Mouse (Mus musculus) embryonic facial prominence, embryonic 11.5 days (tissue): ENCODE results near the gene Guca2a. TPM values are rescaled to one million over a fixed set of nuclear protein-coding genes. Genes with fewer than 3 reads are reported as not detected.

Source experiments
- ATAC-seq: fragments of 200-750 bp; cut with Nextera tagmentation; replicated peaks from 2 replicates; pipeline ENCODE4 v1.8.0; 2017; ENCODE audit warnings: low read depth; ENCODE audit not compliant: insufficient number of reproducible peaks, low FRiP score, low TSS enrichment
- DNase-seq: peaks from one replicate; pipeline ENCODE4 v3.0.0-alpha.2; 2015; ENCODE audit warnings: low spot score
- H3K27ac ChIP-seq: fragments of 300-500 bp; sonication (generic); replicated peaks from 2 replicates; pipeline ENCODE4 v1.5.1; 2014; ENCODE audit warnings: mild to moderate bottlenecking, low read depth, low read length, control low read depth
- H3K27me3 ChIP-seq: fragments of 300-500 bp; sonication (generic); 2 replicates; pipeline ENCODE4 v1.6.1; 2014; ENCODE audit warnings: mild to moderate bottlenecking, low read length, moderate library complexity, mixed read lengths; ENCODE audit not compliant: control insufficient read depth, insufficient read depth
- H3K36me3 ChIP-seq: fragments of 300-500 bp; sonication (generic); replicated peaks from 2 replicates; pipeline ENCODE4 v1.6.1; 2014; ENCODE audit warnings: low read depth, mild to moderate bottlenecking, low read length, moderate library complexity, mixed read lengths; ENCODE audit not compliant: control insufficient read depth, insufficient read depth
- H3K4me1 ChIP-seq: fragments of 300-500 bp; sonication (generic); 2 replicates; pipeline ENCODE4 v1.6.1; 2014; ENCODE audit warnings: low read length, mixed read lengths; ENCODE audit not compliant: control insufficient read depth, insufficient read depth
- H3K4me2 ChIP-seq: fragments of 300-500 bp; sonication (generic); 2 replicates; pipeline ENCODE4 v1.6.1; 2014; ENCODE audit warnings: low read depth, mild to moderate bottlenecking, control low read depth, low read length, moderate library complexity
- H3K4me3 ChIP-seq: fragments of 300-500 bp; sonication (generic); 2 replicates; pipeline ENCODE4 v1.5.1; 2014; ENCODE audit warnings: low read depth, low read length, control low read depth
- H3K9ac ChIP-seq: fragments of 300-500 bp; sonication (generic); replicated peaks from 2 replicates; pipeline ENCODE4 v1.6.1; 2014; ENCODE audit warnings: mild to moderate bottlenecking, control low read depth, low read length
- H3K9me3 ChIP-seq: fragments of 300-500 bp; sonication (generic); replicated peaks from 2 replicates; pipeline ENCODE4 v1.6.1; 2016; ENCODE audit warnings: mild to moderate bottlenecking, low read length, inconsistent platforms, mixed read lengths; ENCODE audit not compliant: control insufficient read depth
- WGBS: fragments of 180-500 bp; shearing (Covaris S2); extraction: QIAGEN DNeasy Blood & Tissue Kit; methylation state at CpG from one replicate; pipeline ENCODE4 v1.1.7; 2014; 5-methylcytosine and 5-hydroxymethylcytosine counted together
- polyA plus RNA-seq: library from polyadenylated mRNA; unstranded; fragments of >200 nt; fragmentation: Nextera tagmentation; extraction: Ambion mirVana; gene quantifications from 2 replicates; pipeline ENCODE4 v1.2.1, GENCODE M21; 2014

Gene Guca2a
- polyA plus RNA-seq, 1 experiment from 2014 or later = not detected

DNA sequence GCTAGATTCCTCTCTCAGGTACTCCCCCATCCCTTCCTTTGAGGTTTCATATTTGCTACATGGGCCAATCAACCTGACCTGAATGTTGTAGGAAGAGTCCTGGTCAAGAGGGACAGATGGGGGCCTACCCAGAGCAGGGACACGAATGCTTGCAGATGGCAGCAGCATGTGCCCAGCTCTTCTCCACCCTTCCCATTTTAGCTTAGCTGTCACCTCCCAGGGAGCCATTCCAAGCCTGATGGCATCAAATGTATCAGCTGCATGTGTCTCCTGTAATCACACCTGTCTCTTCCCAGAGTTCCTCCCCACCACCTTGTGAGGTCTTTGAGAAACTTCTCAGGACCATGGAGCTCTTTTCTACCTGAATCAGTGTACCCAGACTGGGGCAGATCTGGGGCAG is 19.5 kb downstream of the Guca2a start:
- WGBS = 87% methylated on average over 1 of the region's 1 CpGs
- no peaks in the 10 kb centered on the region for H3K36me3 ChIP-seq
- H3K27ac ChIP-seq = no peak overlapping the region
- no peak overlapping the region for H3K4me2 ChIP-seq
- H3K4me1 ChIP-seq = no peaks in the 10 kb centered on the region
- no peaks in the 10 kb centered on the region for H3K27me3 ChIP-seq
- no peak for ATAC-seq
- DNase-seq = no peak
- H3K4me3 ChIP-seq = no peak overlapping the region
- no peaks in the 10 kb centered on the region for H3K9me3 ChIP-seq
- H3K9ac ChIP-seq = no peak overlapping the region

DNA sequence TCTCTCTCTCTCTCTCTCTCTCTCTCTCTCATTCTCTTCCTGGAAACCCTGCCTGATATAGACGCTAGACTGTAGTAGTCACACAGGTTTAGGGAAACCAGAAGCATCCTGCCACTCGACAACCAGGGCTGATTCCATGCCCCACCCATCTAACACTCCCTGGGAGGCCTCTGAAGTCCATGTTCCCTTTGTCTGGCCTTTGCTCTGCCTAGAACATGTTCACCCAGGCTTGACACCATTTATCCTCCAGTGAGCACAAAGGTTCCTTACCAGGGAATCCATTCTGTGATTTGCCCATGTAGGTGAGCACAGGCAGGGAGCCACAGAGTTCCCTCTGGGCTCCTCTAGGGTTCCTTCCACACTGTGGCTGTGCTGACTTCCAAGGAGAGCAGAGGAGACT is 20.7 kb downstream of the Guca2a start:
- Histone ChIP-seq H3K9me3 (no peaks in the 10 kb centered on the region), H3K4me2 (no peak overlapping the region), H3K27me3 (no peaks in the 10 kb centered on the region), H3K4me1 (no peaks in the 10 kb centered on the region), H3K4me3 (no peak overlapping the region), H3K9ac (no peak overlapping the region), H3K36me3 (no peaks in the 10 kb centered on the region), H3K27ac (no peak overlapping the region)
- WGBS = 57% methylated on average over 2 of the region's 2 CpGs
- DNase-seq (no peak), ATAC-seq (no peak)

GRCm38 (mm10) chr4:119658731-119659130 is 21.2 kb downstream of the Guca2a start, which contains the start of gene Guca2b:
Gene Guca2b, minus strand, starts transcription at chr4:119658954.
- Histone ChIP-seq H3K36me3 (no peaks in the 10 kb centered on the region), H3K9me3 (no peaks in the 10 kb centered on the region), H3K27ac (no peak within 1 kb of the TSS), H3K4me3 (no peak within 1 kb of the TSS), H3K4me1 (no peaks in the 10 kb centered on the region), H3K27me3 (no peaks in the 10 kb centered on the region), H3K4me2 (no peak within 1 kb of the TSS), H3K9ac (no peak within 1 kb of the TSS)
- DNase-seq (no peak), ATAC-seq (no peak)
- WGBS = 83% methylated on average over 4 of the region's 4 CpGs

- no peaks in the 10 kb centered on the region for H3K27me3 ChIP-seq
- H3K4me1 ChIP-seq = no peaks in the 10 kb centered on the region
- WGBS = 85% methylated on average over 8 of the region's 8 CpGs
- no peak overlapping the region for H3K4me3 ChIP-seq
- H3K9me3 ChIP-seq = no peaks in the 10 kb centered on the region
- H3K4me2 ChIP-seq = no peak overlapping the region
- no peaks in the 10 kb centered on the region for H3K36me3 ChIP-seq
- H3K27ac ChIP-seq = no peak overlapping the region
- H3K9ac ChIP-seq = no peak overlapping the region
- DNase-seq (no peak), ATAC-seq (no peak)
Measured at GRCm38 (mm10) chr4:119660007-119660406, 22.5 kb downstream of the Guca2a start.

- DNase-seq (no peak), ATAC-seq (no peak)
- Histone ChIP-seq H3K9ac (no peak overlapping the region), H3K27me3 (no peaks in the 10 kb centered on the region), H3K36me3 (no peaks in the 10 kb centered on the region), H3K27ac (no peak overlapping the region), H3K9me3 (no peaks in the 10 kb centered on the region), H3K4me2 (no peak overlapping the region), H3K4me3 (no peak overlapping the region), H3K4me1 (no peaks in the 10 kb centered on the region)
- WGBS = 80% methylated on average over 4 of the region's 4 CpGs
Measured at GRCm38 (mm10) chr4:119662151-119662550, 24.6 kb downstream of the Guca2a start.

GRCm38 (mm10) chr4:119662976-119663375 is 25.5 kb downstream of the Guca2a start:
- H3K9ac ChIP-seq = no peak overlapping the region; the same call in 1 of the 2 replicates
- H3K27ac ChIP-seq = no peak overlapping the region
- no peak for DNase-seq
- no peak for ATAC-seq
- no peaks in the 10 kb centered on the region for H3K9me3 ChIP-seq
- no peak overlapping the region for H3K4me3 ChIP-seq
- H3K27me3 ChIP-seq = no peaks in the 10 kb centered on the region
- 93% methylated on average over 7 of the region's 7 CpGs for whole genome bisulfite sequencing
- no peak overlapping the region for H3K4me2 ChIP-seq
- H3K36me3 ChIP-seq = no peaks in the 10 kb centered on the region
- no peaks in the 10 kb centered on the region for H3K4me1 ChIP-seq

GRCm38 (mm10) chr4:119663409-119664095 is 26.0 kb downstream of the Guca2a start:
- H3K27me3 ChIP-seq = no peaks in the 10 kb centered on the region
- 92% methylated on average over 14 of the region's 14 CpGs for WGBS
- H3K9me3 ChIP-seq = no peaks in the 10 kb centered on the region
- no peak overlapping the region for H3K4me3 ChIP-seq
- H3K9ac ChIP-seq = no peak overlapping the region
- ATAC-seq (no peak), DNase-seq (no peak)
- no peak overlapping the region for H3K27ac ChIP-seq
- no peak overlapping the region for H3K4me2 ChIP-seq
- no peaks in the 10 kb centered on the region for H3K36me3 ChIP-seq
- H3K4me1 ChIP-seq = no peaks in the 10 kb centered on the region

GRCm38 (mm10) chr4:119665166-119665565 is 27.7 kb downstream of the Guca2a start:
- no peaks in the 10 kb centered on the region for H3K27me3 ChIP-seq
- no peaks in the 10 kb centered on the region for H3K4me1 ChIP-seq
- H3K9me3 ChIP-seq = no peaks in the 10 kb centered on the region
- no peak overlapping the region for H3K4me3 ChIP-seq
- no peak overlapping the region for H3K9ac ChIP-seq
- H3K36me3 ChIP-seq = no peaks in the 10 kb centered on the region
- no peak overlapping the region for H3K4me2 ChIP-seq
- no peak for DNase-seq
- no peak for ATAC-seq
- 93% methylated on average over 2 of the region's 2 CpGs for WGBS
- H3K27ac ChIP-seq = no peak overlapping the region
